Mouse (Mus musculus): ENCODE results near the gene Morc3.

The Morc3 gene

DNA sequence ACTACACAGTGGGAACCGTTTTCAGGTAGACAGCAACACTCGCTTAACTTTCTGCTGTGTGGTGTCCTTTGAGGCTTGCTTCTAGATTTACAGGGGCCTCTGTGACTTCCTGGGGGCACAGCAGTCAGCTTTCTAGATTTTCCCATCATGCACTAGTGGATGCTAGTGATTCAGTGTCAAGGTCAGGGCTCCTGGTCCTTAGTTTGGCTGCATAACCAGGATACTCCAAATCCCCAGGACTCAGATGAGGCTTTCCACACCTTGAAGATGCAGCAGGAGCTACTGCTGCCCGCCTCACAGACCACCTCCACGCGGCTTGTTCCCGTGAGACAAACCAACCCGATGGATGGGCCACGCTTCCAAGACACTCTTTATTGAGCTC is 86.7 kb downstream of the Morc3 start:
- in situ Hi-C loops (cut with MboI, MseI), result no loop called here

DNA sequence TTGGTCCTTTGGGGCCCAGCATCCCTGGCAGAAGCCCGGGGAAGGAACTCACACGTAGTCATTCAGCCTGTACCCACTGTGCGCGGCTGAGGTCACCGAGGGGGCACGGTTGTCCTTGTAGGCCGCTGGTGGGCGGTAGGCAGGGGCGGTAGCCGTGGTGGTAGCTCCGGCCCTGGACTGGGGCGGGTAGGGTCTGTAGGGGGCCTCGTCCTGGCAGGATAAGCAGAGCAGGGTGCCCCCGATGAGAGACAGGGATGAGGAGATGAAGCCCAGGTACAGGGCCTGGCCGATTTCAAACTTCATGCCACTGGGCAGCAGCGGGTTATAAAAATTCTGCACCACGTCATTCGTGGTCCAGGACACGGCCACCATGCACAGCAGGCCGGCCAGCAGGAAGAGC is 87.3 kb downstream of the Morc3 start:
- in situ Hi-C loops (cut with MboI, MseI), result no loop called here

DNA sequence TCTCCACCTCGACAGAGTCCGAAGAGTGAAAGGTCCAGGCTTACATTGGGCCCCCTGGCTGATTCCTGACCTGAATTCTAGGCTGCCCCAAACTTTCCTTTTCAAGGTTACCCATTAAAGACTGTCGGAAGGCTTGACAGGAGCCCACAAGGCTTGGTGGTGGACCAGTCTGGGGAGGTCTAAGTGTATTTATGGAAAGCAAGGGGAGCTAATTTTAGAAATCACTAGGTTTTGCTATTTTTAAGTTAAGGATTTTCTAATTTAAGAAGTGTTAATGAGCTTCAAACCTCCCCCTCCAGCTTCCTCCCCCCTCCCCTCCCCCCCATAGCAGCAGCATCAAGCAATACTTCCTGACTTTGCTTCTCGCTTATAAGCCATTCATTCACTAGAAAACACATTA is 88.8 kb downstream of the Morc3 start:
- in situ Hi-C loops (cut with MboI, MseI), result no loop called here

DNA sequence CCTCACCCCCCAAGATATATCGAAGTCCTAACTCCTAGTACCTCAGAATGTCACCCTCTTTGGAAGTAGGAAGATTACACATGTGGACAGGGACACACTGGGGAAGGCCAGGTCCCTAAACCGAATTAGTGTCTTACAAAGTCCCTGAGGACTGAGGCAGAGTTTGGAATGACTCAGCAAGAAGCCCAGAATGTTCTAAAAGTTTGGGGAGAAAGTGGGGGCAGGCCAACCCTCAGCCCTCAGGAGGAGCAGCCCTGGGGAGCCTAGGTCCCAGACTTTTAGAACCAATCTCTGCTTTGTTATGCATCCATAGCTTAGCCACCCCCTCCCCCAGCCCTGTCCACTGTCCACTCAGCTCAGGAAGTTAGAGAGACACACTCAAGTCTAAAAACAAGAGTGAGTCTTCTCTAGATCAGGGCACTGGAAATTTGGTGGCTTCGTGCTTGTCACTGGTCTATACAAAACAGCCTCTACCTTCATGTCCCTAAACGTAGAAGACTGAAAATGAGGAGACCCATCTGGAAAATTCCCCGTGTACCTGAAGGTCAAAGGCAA is 91.0 kb downstream of the Morc3 start:
- in situ Hi-C loops (cut with MboI, MseI), result no loop called here

DNA sequence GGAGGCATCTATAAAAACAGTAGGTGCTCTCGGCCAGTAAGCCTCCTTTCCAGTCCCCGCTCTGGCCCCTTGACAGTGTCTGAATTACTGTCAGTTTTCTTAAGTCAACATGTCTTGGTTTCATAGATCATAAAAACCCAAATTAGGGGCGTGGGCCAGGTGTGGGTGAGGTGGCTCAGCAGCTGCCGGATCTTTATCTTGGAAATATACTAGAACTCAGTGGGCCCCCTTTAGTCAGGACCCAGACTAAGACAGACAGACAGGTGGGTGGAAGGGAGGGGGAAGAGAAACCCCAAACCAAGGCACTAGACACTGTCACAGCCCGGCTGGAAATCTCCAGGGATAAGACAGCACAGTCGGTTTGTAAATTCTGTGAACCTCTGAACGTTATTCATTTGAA is 91.9 kb downstream of the Morc3 start:
- in situ Hi-C loops (cut with MboI, MseI), result no loop called here
